Mouse (Mus musculus) liver, postnatal 0 days (tissue): Measurements from ENCODE around the gene St6galnac4. TPM values are rescaled to one million over a fixed set of nuclear protein-coding genes. Genes with fewer than 3 reads are reported as not detected.

Experiments used
- ATAC-seq: fragments of 200-750 bp; cut with Nextera tagmentation; 2 replicates; pipeline ENCODE4 v1.8.0; 2017; ENCODE audit warnings: mild to moderate bottlenecking, moderate library complexity
- DNase-seq: peaks from one replicate; pipeline ENCODE4 v3.0.0-alpha.2; 2016
- H3K27ac ChIP-seq: fragments of 300-500 bp; sonication (generic); 2 replicates; pipeline ENCODE4 v1.5.1; 2014; ENCODE audit warnings: antibody characterized with exemption, moderate library complexity, mild to moderate bottlenecking, low read depth
- H3K27me3 ChIP-seq: fragments of 300-500 bp; sonication (generic); 2 replicates; pipeline ENCODE4 v1.6.1; 2014; ENCODE audit warnings: low read length, control low read depth, mixed read lengths; ENCODE audit not compliant: insufficient read depth
- H3K36me3 ChIP-seq: fragments of 300-500 bp; sonication (generic); replicated peaks from 2 replicates; pipeline ENCODE4 v1.6.1; 2014; ENCODE audit warnings: mild to moderate bottlenecking, control low read depth, low read length, moderate library complexity, mixed read lengths; ENCODE audit not compliant: insufficient read depth
- H3K4me1 ChIP-seq: fragments of 300-500 bp; sonication (generic); 2 replicates; pipeline ENCODE4 v1.6.1; 2014; ENCODE audit warnings: antibody characterized with exemption, mild to moderate bottlenecking, control low read depth; ENCODE audit not compliant: insufficient read depth
- H3K4me2 ChIP-seq: fragments of 300-500 bp; sonication (generic); 2 replicates; pipeline ENCODE4 v1.6.1; 2014; ENCODE audit warnings: low read depth, mild to moderate bottlenecking, low read length, moderate library complexity, mixed read lengths
- H3K4me3 ChIP-seq: fragments of 300-500 bp; sonication (generic); 2 replicates; pipeline ENCODE4 v1.5.1; 2014; ENCODE audit warnings: low read depth, low read length
- H3K9ac ChIP-seq: fragments of 300-500 bp; sonication (generic); replicated peaks from 2 replicates; pipeline ENCODE4 v1.6.1; 2014; ENCODE audit warnings: mild to moderate bottlenecking, moderate library complexity
- H3K9me3 ChIP-seq: fragments of 300-500 bp; sonication (generic); 2 replicates; pipeline ENCODE4 v1.6.1; 2016; ENCODE audit warnings: mild to moderate bottlenecking, control low read depth, low read length, mixed read lengths
- CTCF ChIP-seq: sonication (generic); IDR thresholded peaks from 2 replicates; pipeline ENCODE4 v1.5.1; 2016; ENCODE audit warnings: antibody characterized with exemption, low read depth
- EP300 ChIP-seq: IDR thresholded peaks from 2 replicates; pipeline ENCODE4 v1.6.1; 2016; ENCODE audit warnings: antibody characterized with exemption, low read depth, mild to moderate bottlenecking
- WGBS: fragments of 180-500 bp; shearing (Covaris S2); extraction: QIAGEN DNeasy Blood & Tissue Kit; methylation state at CpG from one replicate; pipeline ENCODE4 v1.1.7; 2014; ENCODE audit not compliant: insufficient replicate concordance; 5-methylcytosine and 5-hydroxymethylcytosine counted together
- polyA plus RNA-seq: library from polyadenylated mRNA; unstranded; fragments of >200 nt; fragmentation: Nextera tagmentation; extraction: Ambion mirVana; gene quantifications from 2 replicates; pipeline ENCODE4 v1.2.1, GENCODE M21; 2015

Gene St6galnac4
- polyA plus RNA-seq, 1 experiment from 2014 or later, result 5.8 TPM

GRCm38 (mm10) chr2:32630036-32630435 is 43.1 kb downstream of the St6galnac4 start:
- ATAC-seq, result no peak
- 84% methylated on average over 7 of the region's 9 CpGs for WGBS

DNA sequence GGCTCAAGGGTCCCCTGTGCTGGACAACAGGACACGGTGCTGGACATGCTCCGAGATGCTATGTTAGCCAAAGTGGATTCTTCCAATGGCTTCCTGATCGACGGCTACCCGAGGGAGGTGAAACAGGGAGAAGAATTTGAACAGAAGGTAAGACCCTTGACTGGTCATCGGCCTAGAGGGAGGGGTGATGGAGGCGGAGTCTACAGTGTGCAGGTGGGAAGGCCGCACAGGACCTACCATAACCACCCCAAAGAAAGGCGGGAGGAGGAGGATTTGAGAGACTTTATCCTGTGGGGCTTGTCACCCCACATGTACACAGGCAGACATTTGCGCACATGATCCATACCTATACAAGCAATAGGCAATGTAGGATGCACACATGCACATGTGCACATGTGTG is 44.2 kb downstream of the St6galnac4 start:
- H3K4me1 ChIP-seq, result no peaks in the 10 kb centered on the region
- no peaks in the 10 kb centered on the region for H3K9me3 ChIP-seq
- DNase-seq (no peak), ATAC-seq (no peak)
- H3K9ac ChIP-seq, result no peak overlapping the region
- H3K36me3 ChIP-seq, result no peaks in the 10 kb centered on the region
- H3K4me3 ChIP-seq, result no peak overlapping the region
- no peak overlapping the region for H3K4me2 ChIP-seq
- WGBS, result 83% methylated on average over 10 of the region's 10 CpGs
- no peaks in the 10 kb centered on the region for H3K27me3 ChIP-seq
- TF ChIP-seq CTCF, result no peak
- TF ChIP-seq EP300, result no peak
- no peak overlapping the region for H3K27ac ChIP-seq

More at GRCm38 (mm10) chr2:32630036-32630435, 43.1 kb downstream of the St6galnac4 start:
- Histone ChIP-seq H3K4me2 (no peak overlapping the region), H3K9me3 (no peaks in the 10 kb centered on the region), H3K27me3 (no peaks in the 10 kb centered on the region), H3K36me3 (no peaks in the 10 kb centered on the region), H3K4me3 (no peak overlapping the region), H3K9ac (no peak overlapping the region), H3K27ac (no peak overlapping the region), H3K4me1 (no peaks in the 10 kb centered on the region)
- TF ChIP-seq EP300, result no peak
- no peak for TF ChIP-seq CTCF
- no peak for DNase-seq

DNA sequence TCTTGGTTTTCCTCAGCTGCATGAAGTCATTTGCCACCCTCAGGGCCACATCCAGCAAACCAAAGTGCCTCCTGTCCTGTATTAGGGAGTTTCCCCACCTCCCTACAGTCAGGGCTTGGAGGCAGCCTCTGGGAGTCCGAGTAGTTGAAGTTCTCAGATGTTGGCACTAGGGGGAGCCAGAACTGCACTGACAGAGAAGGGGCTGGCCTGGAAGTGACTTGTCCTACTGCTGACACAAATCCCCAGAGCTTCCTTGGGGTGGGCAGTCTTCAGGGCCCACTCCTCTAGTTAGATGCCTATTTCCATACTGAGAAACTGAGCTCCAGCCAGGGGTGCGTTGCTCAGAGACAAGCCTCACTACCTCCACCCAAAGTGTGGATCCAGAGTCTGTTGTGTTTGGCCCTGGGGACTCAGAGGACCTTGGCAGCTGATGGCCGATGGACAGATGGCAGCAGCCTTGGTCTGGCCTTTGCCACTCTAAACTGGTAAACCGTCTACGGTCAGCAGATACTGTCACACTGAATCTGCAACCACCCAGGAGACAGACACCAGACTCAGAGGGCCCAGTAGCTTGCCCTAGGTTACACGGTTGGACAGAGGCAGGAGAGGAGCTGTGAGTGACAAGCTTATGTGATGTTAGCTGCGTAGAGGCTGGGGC is 45.0 kb downstream of the St6galnac4 start:
- Histone ChIP-seq H3K9ac (no peak overlapping the region), H3K9me3 (no peaks in the 10 kb centered on the region), H3K4me3 (no peak overlapping the region), H3K27me3 (no peaks in the 10 kb centered on the region), H3K27ac (no peak overlapping the region), H3K36me3 (no peaks in the 10 kb centered on the region), H3K4me1 (no peaks in the 10 kb centered on the region), H3K4me2 (no peak overlapping the region)
- ATAC-seq (peak; percentile 78), DNase-seq (peak; percentile 84)
- 41% methylated on average over 7 of the region's 7 CpGs for WGBS
- TF ChIP-seq EP300 (no peak), CTCF (peak; percentile 97)

DNA sequence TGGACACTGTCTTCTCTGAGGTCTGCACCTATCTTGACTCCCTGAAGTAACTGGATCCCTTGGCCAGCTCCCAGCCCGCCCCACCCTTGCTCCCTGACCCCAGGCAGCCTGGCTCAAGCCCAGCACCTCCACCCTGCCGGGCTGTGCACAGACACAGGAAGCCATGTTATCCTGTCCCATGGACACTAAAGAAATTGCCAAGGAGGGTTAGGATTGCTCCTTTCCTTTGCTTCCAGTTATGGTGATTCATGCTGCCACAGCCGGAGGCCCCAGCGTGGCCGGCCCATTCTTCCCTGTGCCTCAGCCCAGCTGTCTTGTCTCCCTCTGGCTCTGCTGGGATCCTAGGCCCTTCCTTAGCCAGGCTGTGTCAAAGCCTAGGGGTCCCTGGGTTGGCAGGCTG is 46.8 kb downstream of the St6galnac4 start:
- H3K4me1 ChIP-seq, result no peaks in the 10 kb centered on the region
- H3K9ac ChIP-seq, result no peak overlapping the region
- ATAC-seq (no peak), DNase-seq (no peak)
- no peaks in the 10 kb centered on the region for H3K9me3 ChIP-seq
- peak overlapping the region; percentile 11; the same call in 1 of the 2 replicates for H3K27ac ChIP-seq
- WGBS, result 65% methylated on average over 5 of the region's 5 CpGs
- no peaks in the 10 kb centered on the region for H3K27me3 ChIP-seq
- H3K4me2 ChIP-seq, result no peak overlapping the region
- H3K36me3 ChIP-seq, result no peaks in the 10 kb centered on the region
- TF ChIP-seq EP300 (no peak), CTCF (no peak)
- H3K4me3 ChIP-seq, result no peak overlapping the region

DNA sequence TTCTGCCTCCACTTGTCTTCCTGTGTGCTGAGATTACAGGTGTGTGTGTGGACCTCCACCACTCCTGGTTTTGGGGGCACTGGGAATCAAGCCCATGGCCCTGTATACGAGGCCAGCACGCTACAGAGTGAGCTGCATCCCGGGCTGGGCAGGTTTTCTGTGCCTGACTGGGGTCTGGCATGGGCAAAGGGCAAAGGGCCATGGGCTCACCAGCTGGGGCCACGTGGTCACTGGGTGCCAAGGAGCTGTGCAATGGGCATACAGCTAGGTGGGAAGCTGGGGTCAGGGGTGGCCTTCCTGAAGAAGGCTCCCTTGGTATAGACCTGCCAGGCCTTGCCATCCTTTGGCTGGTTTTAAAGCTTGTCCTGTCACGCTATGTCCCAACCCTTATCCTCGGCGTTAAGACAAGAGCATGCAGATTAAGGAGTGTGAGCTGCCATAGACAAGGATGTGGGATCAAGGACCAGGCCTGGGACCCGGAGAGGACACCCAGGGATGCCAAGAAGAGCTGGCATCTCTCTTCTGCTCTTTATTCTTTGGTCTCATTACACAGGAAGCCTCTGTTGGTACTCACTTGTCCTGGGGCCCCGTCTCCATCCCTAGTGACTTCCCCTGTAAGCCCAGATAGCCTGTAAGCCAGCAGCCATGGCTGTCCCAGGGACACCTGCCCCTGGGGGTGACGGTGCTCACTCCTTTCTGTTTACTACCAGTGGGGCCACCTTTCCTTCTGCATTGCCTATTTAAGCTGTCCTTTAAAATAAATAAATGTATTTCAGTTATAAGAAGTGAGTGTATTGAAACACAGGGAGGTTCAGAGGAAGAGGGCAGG is 47.6 kb downstream of the St6galnac4 start:
- no peak for DNase-seq
- no peaks in the 10 kb centered on the region for H3K36me3 ChIP-seq
- H3K27me3 ChIP-seq, result no peaks in the 10 kb centered on the region
- 75% methylated on average over 10 of the region's 10 CpGs for WGBS
- no peaks in the 10 kb centered on the region for H3K4me1 ChIP-seq
- no peak overlapping the region for H3K4me2 ChIP-seq
- H3K9me3 ChIP-seq, result no peaks in the 10 kb centered on the region
- peak overlapping the region; percentile 11; the same call in 1 of the 2 replicates for H3K27ac ChIP-seq
- no peak for ATAC-seq
- no peak overlapping the region for H3K9ac ChIP-seq
- H3K4me3 ChIP-seq, result no peak overlapping the region
- TF ChIP-seq CTCF, result no peak
- TF ChIP-seq EP300, result no peak

DNA sequence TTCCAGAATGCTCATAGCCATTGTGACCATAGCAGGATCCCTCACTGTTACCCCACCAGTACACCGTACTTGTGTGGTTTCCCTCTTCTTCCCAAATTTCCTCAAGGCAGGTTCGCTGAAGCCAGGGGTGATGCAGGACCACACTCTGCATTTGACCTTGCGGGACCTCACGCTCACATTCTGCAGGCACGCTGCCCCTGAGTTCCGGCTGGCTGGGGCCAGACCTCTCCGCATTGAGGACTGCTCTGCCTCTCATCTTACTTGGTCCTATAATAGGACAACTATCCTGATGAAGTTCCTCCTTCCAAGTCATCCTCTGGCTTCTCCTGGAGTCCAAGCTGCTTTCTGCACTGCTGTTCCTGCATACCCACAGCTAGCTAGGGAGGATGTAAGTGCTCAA is 49.7 kb downstream of the St6galnac4 start:
- Histone ChIP-seq H3K4me1 (peaks cover 5% of the 10 kb centered on the region; the same call in 1 of the 2 replicates), H3K9ac (no peak overlapping the region), H3K9me3 (no peaks in the 10 kb centered on the region), H3K27me3 (no peaks in the 10 kb centered on the region), H3K36me3 (no peaks in the 10 kb centered on the region), H3K27ac (0 out of 2 replicates have a peak overlapping the region, but pooled peaks have one; percentile 75), H3K4me2 (no peak overlapping the region), H3K4me3 (no peak overlapping the region)
- TF ChIP-seq CTCF (no peak), EP300 (no peak)
- ATAC-seq (no peak), DNase-seq (no peak)
- 81% methylated on average over 7 of the region's 7 CpGs for WGBS
